Mouse (Mus musculus) gastrocnemius, postnatal 25 days (tissue): ENCODE measurements around the gene Dio3. TPM values are rescaled to one million over a fixed set of nuclear protein-coding genes. Genes with fewer than 3 reads are reported as not detected.

Source experiments
- DNase-seq: peaks from one replicate; pipeline ENCODE4 v3.0.0; 2022
- long read RNA-seq, 2 experiments: library from polyadenylated mRNA; stranded (forward); transcript quantifications; one replicate each; pipeline ENCODE4 v2.0.0; 2021
- total RNA-seq, 2 experiments: library from RNA; stranded (reverse); gene quantifications; 1 replicate in 1 of 2; 2 replicates in 1 of 2; pipeline ENCODE4 v1.2.3; 2021

Dio3 gene
- under 1 TPM in 1 of 2 experiments, not detected in 1; 0.21 TPM for total RNA-seq
- long read RNA-seq, experiment 1, result 0 reads
- long read RNA-seq, experiment 2, result 0 reads

DNA sequence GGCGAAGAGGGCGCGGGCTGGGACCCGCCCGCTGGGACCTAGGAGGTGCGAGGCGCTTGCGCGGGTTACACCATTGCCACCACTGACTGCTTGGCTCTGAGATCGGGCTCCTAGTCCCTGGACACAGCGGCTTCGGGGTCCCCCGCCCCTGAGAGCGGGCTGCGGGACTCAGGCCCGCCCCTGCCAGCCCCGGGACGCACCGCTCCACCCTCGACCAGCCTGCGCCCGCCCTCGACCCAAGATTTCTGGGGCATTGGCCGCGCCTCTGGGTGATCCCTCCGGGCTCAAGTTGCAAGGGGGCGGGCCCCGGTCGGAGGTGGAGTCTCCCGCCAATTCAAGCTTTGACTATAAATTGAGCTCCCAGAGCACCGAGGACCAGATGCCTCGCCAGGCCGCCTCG, at the start of gene Dio3:
Gene Dio3 (plus strand): TSS at position 216 of the 400 bp plus-strand sequence.
- no peak for DNase-seq

DNA sequence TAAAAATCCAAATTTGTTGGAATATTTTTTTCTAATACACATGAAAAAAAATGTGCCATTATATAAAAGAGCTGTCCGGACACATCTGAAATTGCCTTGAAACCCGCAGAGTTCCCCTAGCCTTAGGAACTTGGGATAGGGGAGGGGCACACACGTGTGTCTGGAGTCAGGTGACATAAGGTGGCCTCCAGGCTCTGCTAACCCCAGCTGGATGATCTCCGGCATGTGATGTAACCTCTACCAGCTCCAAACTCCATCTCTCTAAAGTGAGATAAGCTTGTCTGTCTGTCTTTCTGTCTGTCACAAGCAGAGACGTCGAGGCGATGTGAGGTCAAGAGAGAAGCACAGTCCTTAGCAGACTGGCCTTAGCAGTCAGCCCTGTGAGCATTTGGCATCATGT, 48.6 kb upstream of the Dio3 start:
- DNase-seq, result no peak

DNA sequence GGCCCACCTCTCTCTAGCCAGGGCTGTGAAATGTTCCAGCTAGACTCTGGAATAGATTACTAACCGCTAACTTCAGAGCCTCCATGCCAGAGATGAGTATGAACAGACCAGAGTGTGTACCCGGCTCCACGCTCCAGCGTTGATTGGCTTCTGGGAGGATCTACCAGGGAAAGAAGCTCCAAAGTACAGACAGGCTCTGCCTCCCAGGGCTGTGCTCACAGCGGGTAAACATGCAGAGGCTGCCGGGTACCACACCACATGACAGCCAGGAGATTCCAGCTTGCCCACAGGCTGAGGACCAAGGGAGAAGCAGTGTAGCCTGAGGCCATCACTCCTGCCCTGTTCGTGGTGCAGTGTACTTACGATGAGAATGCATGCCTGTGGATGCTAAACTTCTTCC, 48.1 kb upstream of the Dio3 start:
- DNase-seq, result no peak

DNA sequence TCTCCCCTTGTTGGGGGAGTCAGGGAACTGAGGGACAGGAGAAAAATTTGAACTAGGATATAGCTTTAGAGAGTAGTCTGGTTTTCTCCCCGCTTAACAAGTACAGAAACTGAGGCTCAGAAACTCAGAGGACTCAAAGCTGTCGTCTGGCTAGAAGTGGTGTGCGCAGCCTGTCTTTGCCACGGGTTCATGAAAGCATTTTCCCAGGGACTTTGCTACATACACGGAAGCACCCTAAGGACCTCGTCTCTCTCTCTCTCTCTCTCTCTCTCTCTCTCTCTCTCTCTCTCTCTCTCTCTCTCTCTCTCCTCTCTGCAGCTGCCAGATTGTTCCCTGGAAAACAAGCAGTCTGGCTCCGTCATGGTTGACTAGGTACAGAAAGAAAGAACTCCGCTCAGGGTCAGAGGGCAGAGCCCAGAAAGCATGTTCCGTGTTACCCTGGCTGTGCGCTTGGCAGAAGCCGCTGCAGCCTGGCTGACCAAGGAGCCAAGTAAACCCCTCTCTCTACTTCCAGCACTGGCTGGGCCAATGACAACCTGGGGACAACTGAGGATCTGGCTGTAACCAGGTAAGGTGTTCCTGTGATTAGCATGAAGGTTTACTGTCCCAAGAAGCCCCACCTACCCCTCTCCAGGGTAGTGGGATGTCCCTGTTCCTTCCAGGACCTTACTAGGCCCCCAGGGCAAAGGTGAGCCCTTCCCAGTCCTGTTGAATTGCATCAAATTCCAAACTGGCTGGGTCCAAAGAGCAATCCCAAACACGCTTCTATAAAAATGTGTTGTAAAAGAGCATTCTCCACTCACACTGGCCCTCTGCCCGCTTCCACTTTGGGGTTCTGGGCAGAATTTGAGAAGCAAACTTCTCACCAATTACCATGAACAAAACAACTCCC, 46.9 kb upstream of the Dio3 start:
- no peak for DNase-seq

DNA sequence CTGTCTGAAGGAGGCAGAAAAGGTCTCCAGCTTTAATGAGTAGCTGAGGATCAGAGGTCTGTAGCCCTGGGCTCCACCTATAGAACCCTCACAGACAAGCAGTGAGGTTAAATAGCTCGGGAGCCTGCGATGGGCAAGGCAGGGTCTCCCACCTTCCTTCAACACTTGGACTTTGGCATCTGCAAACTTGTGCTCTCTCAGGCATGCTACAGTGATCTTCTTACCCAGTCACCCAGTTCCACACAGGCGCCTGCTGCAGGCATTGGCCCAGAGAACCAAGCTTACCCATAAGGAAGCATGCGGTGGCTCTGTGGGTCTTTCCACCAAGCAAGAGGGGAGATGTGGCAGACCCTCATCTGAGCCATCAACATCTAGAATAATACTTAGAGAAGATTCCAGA, 43.0 kb upstream of the Dio3 start:
- no peak for DNase-seq

DNA sequence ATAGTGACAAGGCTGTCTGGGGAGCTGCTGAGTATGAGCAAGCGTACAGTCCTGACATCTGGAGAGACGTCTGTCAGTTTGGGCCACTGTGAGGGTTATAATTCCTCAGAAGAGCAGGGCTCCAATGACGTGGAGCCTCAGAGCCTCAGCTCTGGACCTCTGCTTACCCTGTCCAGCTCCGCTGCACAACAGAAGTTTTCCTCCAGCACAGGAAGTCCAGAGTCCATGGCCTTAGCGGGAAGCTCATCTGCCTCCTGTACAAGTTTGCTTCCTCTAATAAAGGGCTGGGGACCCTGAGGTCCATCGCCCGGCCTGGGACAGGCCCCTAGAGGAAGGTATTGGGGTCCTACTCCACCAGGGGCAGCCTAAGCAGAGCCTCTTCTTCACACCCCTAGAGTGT, 41.8 kb upstream of the Dio3 start:
- no peak for DNase-seq

DNA sequence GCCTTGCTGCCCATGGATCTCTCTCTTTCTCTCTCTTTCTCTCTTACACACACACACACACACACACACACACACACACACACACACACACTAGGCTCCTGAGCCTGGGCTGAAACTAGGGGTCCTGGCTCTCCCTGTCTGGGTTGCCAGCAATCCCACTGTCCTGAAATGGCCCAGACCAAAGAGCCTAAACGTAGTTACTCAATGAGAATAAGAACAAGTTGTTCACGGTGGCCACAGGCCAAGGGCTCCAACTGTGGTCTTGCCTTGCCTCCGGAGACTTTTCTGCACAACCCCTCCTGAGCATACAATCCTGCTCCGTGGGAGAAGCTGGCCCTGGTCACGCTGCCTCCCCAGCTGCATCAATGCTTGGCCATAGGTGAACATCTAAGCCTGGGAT, 39.5 kb upstream of the Dio3 start:
- DNase-seq, result no peak

DNA sequence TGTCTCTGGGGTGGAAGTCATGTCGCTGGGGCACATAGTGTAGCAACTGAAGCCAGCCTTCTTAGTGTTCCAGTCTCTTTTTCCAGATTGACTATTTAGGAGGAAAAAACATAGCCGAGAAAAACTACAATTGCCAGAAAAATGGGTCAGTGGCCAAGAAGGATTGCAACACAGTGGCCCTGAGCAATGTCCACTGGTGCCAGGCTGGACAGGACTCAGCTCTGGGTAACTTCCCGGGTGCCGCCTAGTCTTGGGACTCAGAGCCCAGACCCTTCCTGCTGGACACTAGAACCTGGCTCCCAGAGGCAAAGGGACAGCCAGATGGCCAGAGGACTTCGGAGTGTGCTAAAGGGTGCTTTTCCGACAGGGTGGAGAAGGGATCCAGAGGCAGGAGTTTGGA, 34.3 kb upstream of the Dio3 start:
- peak; percentile 38 for DNase-seq

DNA sequence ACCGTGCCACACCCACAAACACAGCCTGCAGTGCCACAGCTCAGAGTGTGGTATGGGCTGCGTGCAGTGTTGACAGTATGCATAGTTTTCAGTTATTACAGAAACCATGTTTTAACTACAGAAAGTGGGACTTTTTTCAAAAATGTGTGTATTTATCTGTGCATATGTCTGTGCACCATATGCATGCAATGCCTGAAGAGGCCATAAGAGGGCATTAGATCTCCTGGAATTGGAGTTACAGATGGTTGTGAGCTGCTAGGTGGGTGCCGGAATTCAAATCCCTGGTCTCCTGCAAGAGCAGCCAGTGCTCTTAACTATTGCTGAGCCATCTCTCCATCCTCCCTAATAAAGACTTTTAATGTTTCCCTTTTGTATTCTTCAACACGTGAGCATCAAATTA, 33.4 kb upstream of the Dio3 start:
- no peak for DNase-seq

DNA sequence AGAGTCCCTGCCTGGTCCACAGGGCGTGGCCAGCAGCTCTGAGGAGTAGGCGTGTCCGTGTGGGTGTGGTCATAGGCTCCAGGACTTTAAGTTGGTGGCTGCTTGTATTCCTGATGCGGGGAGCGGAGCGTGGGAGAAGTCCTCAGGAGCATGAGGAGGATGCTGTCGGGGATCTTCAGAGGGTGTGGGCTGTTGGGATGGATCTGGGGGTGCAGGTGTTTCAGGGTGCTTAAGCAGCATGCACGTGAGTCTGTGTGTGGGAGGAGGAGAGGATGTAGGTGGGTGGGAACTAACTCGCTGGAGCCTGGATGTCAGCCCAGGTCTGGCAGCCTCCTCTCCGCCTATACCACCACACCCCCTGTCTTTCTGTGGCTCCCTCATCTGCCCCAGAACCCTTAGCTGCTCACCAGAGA, 26.7 kb upstream of the Dio3 start:
- no peak for DNase-seq

DNA sequence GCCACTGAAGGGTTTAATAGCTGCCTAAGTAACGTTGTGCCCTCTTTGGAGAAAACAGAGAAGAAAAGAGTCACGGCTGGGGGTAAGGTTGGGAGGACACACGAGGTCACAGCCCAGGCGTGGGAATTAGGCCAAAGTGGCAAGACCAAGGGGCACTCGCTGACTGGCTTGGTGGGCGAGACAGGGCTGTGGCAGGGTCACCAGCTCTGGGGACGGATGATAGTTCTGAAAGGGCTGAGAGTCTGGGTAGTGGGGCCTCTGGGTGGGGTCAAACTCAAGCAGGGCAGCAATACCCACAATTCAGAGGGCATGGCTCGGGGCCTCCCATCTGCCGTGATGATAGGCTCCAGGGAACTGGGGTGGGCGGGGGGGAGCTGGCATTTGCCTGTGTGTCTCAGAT, 23.1 kb upstream of the Dio3 start:
- no peak for DNase-seq

DNA sequence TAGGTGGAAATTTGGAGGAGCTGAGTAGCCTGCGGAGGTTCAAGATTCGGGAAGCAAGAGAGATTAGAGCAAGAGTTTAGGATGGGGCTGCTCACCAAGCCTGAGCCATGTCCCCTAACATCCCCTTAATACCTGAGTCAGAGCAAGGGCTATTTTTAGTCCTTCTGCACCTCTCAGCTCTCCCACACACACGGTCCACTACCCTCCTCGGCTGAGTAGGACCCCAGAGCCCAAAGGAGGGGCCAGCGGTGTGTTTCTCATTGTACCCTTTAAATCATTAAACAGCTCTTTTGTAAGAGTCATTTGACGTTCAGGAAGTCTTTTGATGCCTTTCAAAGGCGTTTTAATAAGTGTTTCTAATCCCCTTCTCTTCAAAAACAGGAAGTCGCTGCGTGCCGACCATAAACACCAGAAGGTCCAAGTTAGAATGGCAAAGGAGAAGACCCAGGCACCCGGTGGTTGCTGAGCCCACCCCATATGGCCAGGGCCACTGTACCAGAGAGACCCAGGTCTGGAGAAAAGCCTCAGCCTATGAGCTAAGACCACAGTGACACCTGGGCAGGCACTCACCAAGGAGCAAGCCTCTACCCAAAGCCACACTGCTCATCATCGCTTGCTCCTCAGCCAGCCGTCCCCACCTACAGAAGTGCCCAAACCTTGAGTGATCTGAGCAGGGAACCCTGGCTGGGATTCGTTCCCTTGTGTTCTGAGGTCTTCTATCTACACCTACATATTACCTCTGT, 22.2 kb upstream of the Dio3 start:
- DNase-seq, result no peak

DNA sequence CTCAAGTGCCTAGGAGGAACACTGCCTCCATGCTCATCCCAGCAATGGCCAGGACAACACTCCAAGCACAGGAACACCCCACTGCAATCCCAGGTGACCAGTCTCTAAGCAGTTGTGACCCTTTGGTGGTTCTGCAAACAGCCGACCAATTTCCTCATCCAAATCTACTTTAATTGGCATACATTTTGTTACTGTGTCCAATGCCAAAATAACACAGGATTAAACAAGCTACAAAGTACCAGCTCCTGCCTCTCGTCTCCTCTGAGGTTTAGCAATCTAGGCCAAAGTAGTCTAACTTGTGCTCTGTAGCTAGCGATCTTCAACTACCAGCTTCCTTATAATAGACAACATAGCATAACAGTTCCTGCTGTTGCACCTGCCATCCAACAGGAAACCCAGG, 10.6 kb upstream of the Dio3 start:
- DNase-seq, result no peak

DNA sequence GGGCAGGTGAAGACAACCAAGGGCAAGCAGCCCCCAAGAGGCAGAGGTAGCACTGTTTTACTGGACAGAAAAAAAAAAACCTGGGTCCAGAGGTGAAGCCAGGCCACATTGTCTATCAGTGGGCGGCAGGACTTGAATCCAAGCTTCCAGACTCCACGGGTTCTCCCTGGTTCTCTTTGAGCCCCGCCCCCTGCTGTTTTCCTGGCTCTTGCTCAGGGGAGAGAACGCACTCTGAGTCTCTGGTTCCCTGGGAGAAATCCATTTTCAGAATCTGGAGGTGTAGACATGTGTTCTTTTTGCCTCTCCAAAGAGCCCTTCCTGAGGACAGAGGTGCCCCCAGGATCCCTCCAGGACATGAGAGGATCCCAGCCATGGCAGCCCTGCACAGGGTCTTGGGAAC, 9.2 kb upstream of the Dio3 start:
- no peak for DNase-seq

DNA sequence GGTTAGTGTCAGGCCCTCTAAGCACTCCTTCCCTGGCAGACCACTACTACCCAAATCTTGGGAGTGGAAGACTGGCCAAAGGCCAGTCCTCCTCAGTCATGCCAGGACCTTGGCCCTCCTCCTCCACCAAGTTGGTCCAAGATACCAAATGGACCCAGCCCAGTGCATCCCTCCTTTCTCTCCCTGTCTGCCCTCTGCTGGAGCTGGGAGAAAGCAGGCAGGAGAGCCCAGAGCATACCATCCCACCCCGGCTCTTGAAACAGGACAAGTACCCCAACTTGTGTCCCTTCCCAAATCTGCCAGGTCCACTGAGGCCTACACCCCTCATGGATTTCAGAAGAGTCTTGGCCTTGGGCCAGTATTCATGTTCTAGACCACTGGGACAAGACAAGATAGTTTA, 2.8 kb upstream of the Dio3 start:
- no peak for DNase-seq

DNA sequence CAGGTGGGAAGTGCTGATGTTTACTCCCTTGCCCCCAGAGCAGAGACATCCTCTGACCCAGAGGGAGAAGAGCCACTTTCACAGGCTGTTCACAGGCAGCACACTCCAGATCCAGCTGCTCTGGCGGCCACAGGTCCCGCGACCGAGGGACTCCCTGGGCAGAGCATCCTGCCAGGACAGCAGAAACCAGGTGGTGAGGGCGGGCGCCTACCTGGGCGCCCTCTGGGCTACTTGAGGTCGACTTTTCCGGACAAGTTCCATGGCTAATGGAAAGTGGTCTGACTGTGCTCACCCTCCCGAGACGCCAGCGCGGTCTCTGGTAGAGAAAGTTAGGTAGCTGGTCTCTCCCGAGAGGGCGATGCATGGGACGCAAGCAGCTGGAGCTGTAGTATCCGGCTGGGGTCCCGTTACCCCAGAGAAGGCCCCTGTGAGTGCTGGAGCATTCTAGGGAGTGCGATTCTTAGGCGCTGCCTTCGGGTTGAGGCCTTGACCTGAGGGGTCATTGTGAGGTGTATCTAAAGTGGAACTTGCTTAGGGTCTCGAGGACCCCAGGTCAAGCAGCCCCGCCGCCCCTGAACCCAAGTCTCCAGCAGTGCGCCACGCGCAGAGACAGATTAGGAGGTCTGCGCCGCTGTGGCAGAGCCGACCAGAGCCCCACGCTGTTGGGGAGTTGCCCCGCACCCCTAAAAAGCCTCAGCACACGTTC, 1.5 kb upstream of the Dio3 start:
- DNase-seq, result no peak

DNA sequence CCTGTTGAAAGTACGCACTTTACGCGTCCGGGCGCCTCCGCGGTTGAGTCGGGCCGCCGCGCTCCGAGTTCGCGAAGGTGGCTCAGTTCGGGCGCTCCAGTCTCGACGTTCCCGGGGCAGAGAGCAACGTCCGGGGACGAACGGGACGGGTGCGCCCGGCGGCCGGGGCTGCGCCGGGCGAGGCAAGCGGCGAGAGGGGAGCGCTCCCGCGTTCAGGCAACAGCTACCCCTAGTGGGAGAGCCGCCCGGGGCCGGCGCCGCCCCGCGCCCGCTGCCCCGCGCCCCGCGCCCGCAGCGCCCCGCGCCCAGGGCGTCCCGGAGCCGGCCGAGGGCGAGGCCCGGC, 932 bp upstream of the Dio3 start:
- no peak for DNase-seq

DNA sequence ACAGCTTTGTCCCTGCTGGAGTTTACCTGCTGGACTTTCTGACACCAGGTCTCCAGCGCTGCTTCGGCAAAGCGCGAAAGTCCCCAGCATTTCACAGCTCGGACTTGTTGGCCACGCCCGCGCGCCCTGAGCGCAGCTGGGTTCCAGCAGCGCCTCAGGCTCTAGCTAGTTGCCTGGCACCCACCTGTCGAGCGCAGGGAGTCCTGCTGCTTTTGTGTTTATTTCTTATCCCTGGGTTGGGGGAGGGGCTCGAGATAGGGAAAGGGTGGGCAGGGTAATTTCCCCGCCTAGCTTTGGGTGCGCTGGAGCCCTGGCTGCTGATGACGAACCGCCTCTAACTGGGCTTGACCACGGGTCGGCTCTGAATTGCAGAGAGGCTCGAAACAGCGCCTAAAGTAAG, 1.5 kb downstream of the Dio3 start:
- no peak for DNase-seq

DNA sequence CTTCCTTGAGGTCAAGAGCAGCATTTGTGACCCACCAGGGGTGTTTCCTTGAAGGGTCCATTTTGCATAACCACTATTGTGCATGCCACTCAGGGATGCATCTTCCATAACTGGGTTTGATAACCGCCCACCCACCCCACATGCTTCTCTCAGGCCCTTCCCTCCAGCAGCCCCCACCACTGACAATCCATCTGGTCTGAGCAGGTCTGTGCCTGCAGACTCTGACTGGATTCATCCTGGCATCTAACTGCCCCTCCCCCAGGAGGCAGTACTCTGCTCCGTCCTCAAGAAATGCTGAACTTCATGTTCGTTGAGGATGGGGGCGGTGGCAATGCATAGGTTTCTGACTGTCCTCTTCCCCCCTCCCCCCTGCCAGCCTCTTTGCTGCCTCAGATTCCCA, 4.9 kb downstream of the Dio3 start:
- DNase-seq, result no peak

DNA sequence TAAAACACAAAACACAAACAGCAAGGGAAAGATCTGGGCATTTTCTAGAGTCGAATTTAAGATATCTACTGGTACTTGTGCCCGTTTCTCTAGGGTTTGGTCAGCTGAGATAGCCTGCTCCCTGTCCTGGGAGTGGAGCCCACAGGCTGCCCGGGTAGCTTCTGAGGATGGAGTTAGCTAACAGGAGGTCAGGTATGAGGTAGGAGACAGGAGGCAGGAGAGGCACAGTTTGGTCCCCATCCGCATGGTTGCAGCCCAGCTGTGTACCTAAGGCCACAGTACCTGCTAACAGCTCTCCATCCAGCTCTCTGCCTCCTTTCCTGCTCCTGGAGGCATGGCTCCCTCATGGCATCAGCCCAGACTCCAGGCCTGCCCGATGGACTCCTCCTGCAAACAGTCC, 13.9 kb downstream of the Dio3 start:
- DNase-seq, result no peak

DNA sequence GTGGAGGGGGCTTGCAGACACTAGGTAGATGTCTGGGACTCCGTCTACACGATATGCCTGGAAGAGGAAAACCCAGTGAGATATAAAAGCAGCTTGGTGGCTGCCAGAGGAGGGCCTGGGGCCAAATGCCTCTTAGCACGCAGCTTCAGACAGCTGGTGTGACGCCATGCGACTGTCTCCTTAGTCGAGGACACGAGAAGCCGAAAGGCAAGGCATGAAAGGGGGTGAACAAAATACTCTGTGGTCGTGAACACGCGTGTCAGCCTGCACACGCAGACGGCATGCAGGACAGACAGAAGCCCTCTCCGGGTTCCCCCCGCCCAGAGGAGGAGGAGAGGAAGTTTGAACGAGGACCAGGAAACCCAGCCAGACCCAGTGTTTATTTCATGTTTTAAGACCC, 16.0 kb downstream of the Dio3 start:
- DNase-seq, result no peak

DNA sequence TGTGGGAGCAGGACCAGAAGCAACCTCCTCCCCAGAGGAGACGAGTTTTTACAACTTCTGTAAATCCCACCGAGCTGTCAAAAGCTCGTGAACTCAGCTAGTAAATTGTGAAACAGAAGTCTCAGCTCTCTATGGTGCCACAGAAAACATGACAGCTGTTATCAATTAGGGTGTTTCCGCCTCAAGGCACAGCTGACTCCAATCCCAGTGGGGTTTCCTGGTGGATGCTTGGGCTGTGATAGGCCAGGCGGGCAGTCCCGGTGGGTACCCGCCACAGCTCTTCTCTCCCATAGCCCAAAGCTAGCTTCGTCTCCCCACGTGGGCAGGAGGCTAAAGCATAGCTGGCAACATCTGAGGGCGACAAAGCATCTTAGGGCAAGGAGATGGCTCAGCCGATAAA, 19.8 kb downstream of the Dio3 start:
- DNase-seq, result no peak

DNA sequence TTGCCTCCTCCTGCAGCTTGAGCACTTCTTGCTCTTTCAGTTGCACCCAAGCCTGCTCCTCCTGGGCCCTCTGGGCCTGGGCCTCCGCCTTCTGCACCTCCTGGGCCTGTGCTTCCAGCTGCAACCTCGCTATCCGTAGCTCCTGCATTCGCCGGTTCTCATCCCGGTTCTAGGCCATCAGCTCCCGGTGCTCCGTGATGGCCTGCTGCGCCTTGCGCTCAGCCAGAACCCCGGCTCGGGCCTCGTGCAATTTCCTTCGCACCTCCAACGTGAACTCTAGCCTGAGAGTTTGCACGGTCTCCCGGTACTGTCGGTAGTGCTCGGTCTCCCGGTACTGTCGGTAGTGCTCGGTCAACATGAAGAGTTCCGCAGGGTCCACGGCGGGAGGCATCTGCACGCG, 40.8 kb downstream of the Dio3 start:
- no peak for DNase-seq
